Mouse (Mus musculus): Measurements from ENCODE around the gene Ppm1j. TPM values are rescaled to one million over a fixed set of nuclear protein-coding genes. Genes with fewer than 3 reads are reported as not detected.

Gene Ppm1j
- polyA plus RNA-seq, 1 experiment: 0.58 TPM

DNA sequence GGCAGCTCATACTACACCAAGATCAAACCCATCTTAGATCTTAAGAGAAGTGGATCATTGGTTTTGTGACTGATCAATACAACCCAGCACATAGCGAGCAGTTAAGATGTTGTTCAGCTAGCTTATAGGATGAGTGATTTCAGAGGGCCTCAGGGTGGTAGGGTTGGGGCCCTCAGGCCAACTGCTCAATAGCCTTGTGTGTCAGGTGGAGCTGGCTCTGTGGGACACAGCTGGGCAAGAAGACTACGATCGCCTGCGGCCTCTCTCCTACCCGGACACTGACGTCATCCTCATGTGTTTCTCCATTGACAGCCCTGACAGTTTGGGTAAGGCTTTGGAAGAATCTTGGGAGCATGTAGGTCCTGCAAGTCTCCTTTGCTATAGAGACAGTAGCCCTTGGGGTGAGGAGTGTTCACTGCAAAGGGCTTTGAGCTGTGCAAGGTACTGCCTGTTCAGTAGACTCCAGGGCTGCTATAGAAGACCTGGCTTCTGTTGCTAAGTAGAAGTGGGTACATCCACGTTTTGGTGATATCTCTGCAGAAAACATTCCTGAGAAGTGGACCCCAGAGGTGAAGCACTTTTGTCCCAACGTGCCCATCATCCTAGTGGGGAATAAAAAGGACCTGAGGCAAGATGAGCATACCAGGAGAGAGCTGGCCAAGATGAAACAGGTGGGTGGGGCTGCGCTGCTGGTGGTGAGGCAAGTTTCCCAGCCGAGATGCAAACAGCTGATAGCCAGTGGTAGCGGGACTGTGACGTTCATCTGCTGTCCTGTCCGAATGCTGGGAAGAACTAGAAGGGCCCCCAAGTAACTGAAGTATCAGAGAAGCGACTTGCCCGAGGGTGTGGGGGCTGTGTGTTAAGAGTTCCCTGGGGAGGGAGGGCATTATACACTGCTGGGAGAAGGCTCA is 11.8 kb downstream of the Ppm1j start:
- Histone ChIP-seq H3K27me3 (ENCODE audit: control insufficient read depth, insufficient read depth, insufficient read length) (no peaks in the 10 kb centered on the region), H3K4me3 (no peak overlapping the region), H3K79me2 (ENCODE audit: control insufficient read depth, insufficient read depth) (peaks cover 40% of the 10 kb centered on the region), H3K4me2 (ENCODE audit: low read depth) (peak overlapping the region; percentile 48), H3ac (ENCODE audit: control insufficient read depth, insufficient read length) (no peak overlapping the region), H3K36me3 (ENCODE audit: control insufficient read depth, insufficient read depth) (peaks cover 21% of the 10 kb centered on the region)
- peak in 1 of 3 experiments; percentile 23 for TF ChIP-seq MYOD1 (IDR thresholded peaks at IDR 0.05; ENCODE audit: control insufficient read depth in 1 of 3, insufficient read length in 2 of 3, low read depth in 2 of 3)
- no peak for TF ChIP-seq E2F4 (IDR thresholded peaks at IDR 0.05; ENCODE audit: insufficient read depth)
- peak in 1 of 3 experiments; percentile 40 for TF ChIP-seq MYOG (IDR thresholded peaks at IDR 0.05; ENCODE audit: control insufficient read depth in 1 of 3, insufficient read depth in 1 of 3, insufficient read length in 2 of 3, low read depth in 2 of 3)
- TF ChIP-seq POLR2A (IDR thresholded peaks at IDR 0.05; ENCODE audit: insufficient read length, low read depth): peak; percentile 5
- peak; percentile 38 for TF ChIP-seq POLR2AphosphoS2 (IDR thresholded peaks at IDR 0.05; ENCODE audit: insufficient read length, low read depth)
- no peak for TF ChIP-seq TCF3 (IDR thresholded peaks at IDR 0.05; ENCODE audit: insufficient read length, low read depth)

DNA sequence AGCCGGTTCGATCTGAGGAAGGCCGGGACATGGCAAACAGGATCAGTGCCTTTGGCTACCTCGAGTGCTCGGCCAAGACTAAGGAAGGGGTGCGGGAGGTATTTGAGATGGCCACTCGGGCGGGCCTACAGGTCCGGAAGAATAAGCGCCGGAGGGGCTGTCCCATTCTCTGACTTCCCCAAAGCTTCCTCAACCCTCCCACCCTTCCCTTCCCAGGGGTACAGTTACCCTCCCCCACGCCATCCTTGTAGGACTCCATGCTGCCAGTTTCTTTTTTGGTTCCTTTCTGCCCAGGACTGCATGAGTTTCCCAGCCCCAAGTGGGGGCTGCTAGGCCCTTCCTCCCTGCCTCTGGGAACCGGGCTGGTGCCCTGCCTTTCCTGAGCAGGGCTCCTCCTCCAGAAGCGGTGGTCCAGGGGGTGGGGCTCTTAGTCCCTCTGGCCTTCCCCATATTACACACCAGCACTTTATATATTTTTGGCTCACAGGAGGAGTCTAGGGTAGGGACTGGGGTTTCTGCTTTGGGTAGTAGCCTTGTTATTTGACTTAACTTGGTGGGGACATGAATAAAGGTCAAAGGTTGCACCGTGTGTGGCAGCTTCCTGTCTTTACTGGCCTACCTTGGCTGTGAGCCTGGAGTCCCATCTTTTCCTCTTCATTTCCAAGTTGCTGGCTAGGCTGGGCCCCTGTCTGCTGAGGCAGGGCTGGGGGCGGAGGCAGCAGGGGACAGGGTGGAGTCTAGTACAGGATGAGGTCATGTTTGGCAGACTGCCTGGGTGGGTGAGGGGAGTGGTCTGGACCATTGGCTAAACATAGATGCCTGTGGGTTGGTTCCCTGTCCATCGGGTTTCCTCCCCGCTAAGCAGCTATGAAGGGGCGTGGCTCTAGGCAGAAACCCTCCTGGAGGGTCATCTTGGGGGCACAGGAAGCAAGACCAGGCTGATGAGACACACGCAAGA is 13.3 kb downstream of the Ppm1j start:
- no peak overlapping the region for H3ac ChIP-seq (ENCODE audit: control insufficient read depth, insufficient read length)
- TF ChIP-seq SRF (IDR thresholded peaks at IDR 0.05; ENCODE audit: control insufficient read depth, insufficient read length, low read depth) (no peak), E2F4 (IDR thresholded peaks at IDR 0.05; ENCODE audit: insufficient read depth) (no peak), MAX (IDR thresholded peaks at IDR 0.05; ENCODE audit: low read depth) (no peak), POLR2A (IDR thresholded peaks at IDR 0.05; ENCODE audit: insufficient read length, low read depth) (peak; percentile 47), TCF3 (IDR thresholded peaks at IDR 0.05; ENCODE audit: insufficient read length, low read depth) (no peak), POLR2AphosphoS2 (IDR thresholded peaks at IDR 0.05; ENCODE audit: insufficient read length, low read depth) (peak; percentile 90), MYOG (IDR thresholded peaks at IDR 0.05; ENCODE audit: control insufficient read depth in 1 of 3, insufficient read depth in 1 of 3, insufficient read length in 2 of 3, low read depth in 2 of 3) (no peak)
- peaks cover 21% of the 10 kb centered on the region for H3K36me3 ChIP-seq (ENCODE audit: control insufficient read depth, insufficient read depth)
- H3K4me2 ChIP-seq (ENCODE audit: low read depth): peak overlapping the region; percentile 42
- no peaks in the 10 kb centered on the region for H3K27me3 ChIP-seq (ENCODE audit: control insufficient read depth, insufficient read depth, insufficient read length)
- peaks cover 38% of the 10 kb centered on the region for H3K79me2 ChIP-seq (ENCODE audit: control insufficient read depth, insufficient read depth)
- no peak overlapping the region for H3K4me3 ChIP-seq

DNA sequence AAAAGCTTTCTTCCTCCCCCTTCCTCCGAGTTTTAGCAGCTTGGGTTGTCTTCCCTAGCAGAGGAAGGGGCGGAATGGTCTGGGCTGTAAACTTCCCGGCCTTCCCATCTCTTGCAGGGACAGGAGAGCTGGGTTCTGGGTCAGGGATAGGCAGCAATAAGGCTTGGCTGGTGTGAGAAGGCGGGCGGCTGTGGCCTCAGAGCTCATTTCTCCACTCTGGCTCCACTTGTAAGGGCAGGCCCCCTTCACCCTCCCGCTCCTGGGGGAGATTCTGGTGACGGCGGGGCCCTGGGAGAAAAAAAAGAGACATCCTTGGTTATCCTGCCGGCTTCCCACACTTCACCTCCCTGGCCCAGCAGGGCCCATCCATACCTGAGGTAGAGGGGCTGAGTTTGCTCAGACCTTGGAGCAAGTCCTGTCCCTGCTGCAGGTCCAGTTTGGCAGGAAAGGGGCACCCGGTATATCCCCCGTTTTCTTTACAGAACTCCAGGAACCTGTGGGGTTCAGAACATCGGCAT is 14.2 kb downstream of the Ppm1j start:
- no peak for TF ChIP-seq TCF12 (IDR thresholded peaks at IDR 0.05; ENCODE audit: insufficient read depth, poor library complexity, severe bottlenecking)
- H3K4me2 ChIP-seq (ENCODE audit: low read depth): no peak overlapping the region
- H3K4me3 ChIP-seq: no peak overlapping the region

DNA sequence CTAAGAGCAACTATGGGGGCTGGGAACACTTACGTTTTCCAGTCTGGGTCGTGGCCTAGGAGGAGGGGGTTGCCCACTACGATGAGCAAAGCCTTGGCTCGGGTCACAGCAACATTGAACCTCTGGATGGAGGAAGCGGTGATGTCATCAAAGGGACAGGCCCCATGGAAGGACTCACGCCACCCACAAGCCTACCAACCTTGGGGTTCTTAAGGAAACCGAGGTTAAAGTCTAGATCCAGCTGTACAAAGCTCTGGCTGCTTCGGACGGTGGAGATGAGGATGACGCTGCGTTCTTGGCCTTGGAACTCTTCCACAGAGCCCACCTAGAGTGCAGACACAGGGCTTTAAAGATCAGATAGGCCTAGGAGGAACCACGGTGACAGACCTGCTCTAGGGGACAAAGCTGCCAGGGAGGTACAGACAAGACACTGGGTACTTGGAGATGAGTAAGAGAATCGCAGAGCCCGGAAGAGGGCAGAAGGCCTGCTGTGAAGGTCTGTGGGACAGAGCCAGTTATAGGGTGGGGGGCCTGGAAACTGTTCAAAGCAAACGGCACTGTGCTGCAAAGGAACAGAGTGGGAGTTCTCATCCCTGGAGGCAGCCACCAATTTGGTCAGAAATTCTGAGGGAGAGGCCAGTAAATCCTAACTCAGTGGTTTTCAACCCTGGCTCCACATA is 14.9 kb downstream of the Ppm1j start:
- TF ChIP-seq REST (IDR thresholded peaks at IDR 0.05; ENCODE audit: insufficient read depth, insufficient read length): no peak
- TF ChIP-seq POLR2AphosphoS2 (IDR thresholded peaks at IDR 0.05; ENCODE audit: insufficient read length, low read depth): no peak
- no peak for TF ChIP-seq MYOD1 (IDR thresholded peaks at IDR 0.05; ENCODE audit: control insufficient read depth in 1 of 3, insufficient read length in 2 of 3, low read depth in 2 of 3)
- TF ChIP-seq TCF3 (IDR thresholded peaks at IDR 0.05; ENCODE audit: insufficient read length, low read depth): no peak
- TF ChIP-seq E2F4 (IDR thresholded peaks at IDR 0.05; ENCODE audit: insufficient read depth): no peak
- TF ChIP-seq MYOG (IDR thresholded peaks at IDR 0.05; ENCODE audit: control insufficient read depth in 1 of 3, insufficient read depth in 1 of 3, insufficient read length in 2 of 3, low read depth in 2 of 3): no peak
- TF ChIP-seq SRF (IDR thresholded peaks at IDR 0.05; ENCODE audit: control insufficient read depth, insufficient read length, low read depth): no peak

More for the DNA sequence above, 14.2 kb downstream of the Ppm1j start:
- peaks cover 21% of the 10 kb centered on the region for H3K36me3 ChIP-seq (ENCODE audit: control insufficient read depth, insufficient read depth)
- peaks cover 30% of the 10 kb centered on the region for H3K79me2 ChIP-seq (ENCODE audit: control insufficient read depth, insufficient read depth)
- no peaks in the 10 kb centered on the region for H3K27me3 ChIP-seq (ENCODE audit: control insufficient read depth, insufficient read depth, insufficient read length)
- no peak overlapping the region for H3ac ChIP-seq (ENCODE audit: control insufficient read depth, insufficient read length)

More for the DNA sequence above, 14.9 kb downstream of the Ppm1j start:
- Histone ChIP-seq H3K36me3 (ENCODE audit: control insufficient read depth, insufficient read depth) (peaks cover 21% of the 10 kb centered on the region), H3K27me3 (ENCODE audit: control insufficient read depth, insufficient read depth, insufficient read length) (no peaks in the 10 kb centered on the region), H3ac (ENCODE audit: control insufficient read depth, insufficient read length) (no peak overlapping the region), H3K4me3 (no peak overlapping the region), H3K79me2 (ENCODE audit: control insufficient read depth, insufficient read depth) (peaks cover 23% of the 10 kb centered on the region), H3K4me2 (ENCODE audit: low read depth) (no peak overlapping the region)

All from myocyte (in vitro differentiated cells).